Mouse (Mus musculus) layer of hippocampus, adult 9-11 months (tissue): ENCODE data around the gene Vwa5b2.

ENCODE experiments used
- DNase-seq: peaks from one replicate; pipeline ENCODE4 v3.0.0; 2022

Vwa5b2 gene

GRCm38 (mm10) chr16:20589366-20589938 lies at the start of gene Vwa5b2:
Gene Vwa5b2 (plus strand): TSS chr16:20589471.
- no peak for DNase-seq

GRCm38 (mm10) chr16:20539649-20540048 lies 49.6 kb upstream of the Vwa5b2 start:
- DNase-seq: no peak

- DNase-seq: no peak
These were observed 48.8 kb upstream of the Vwa5b2 start for GRCm38 (mm10) chr16:20540438-20540837.

GRCm38 (mm10) chr16:20545696-20546095 lies 43.6 kb upstream of the Vwa5b2 start:
- no peak for DNase-seq

GRCm38 (mm10) chr16:20547423-20547822 lies 41.8 kb upstream of the Vwa5b2 start:
- no peak for DNase-seq

- peak; percentile 99 for DNase-seq
These were observed 40.9 kb upstream of the Vwa5b2 start, which contains the start of gene Abcf3 for GRCm38 (mm10) chr16:20548096-20548948. Gene Abcf3 (plus strand): TSS chr16:20548577.

- DNase-seq: no peak
These were observed 40.1 kb upstream of the Vwa5b2 start for GRCm38 (mm10) chr16:20549161-20549560.

- DNase-seq: no peak
These were observed 37.6 kb upstream of the Vwa5b2 start for GRCm38 (mm10) chr16:20551691-20552090.

- DNase-seq: no peak
These were observed 36.7 kb upstream of the Vwa5b2 start for GRCm38 (mm10) chr16:20552594-20552993.

- DNase-seq: no peak
These were observed 34.3 kb upstream of the Vwa5b2 start for GRCm38 (mm10) chr16:20555000-20555399.

- no peak for DNase-seq
These were observed 31.9 kb upstream of the Vwa5b2 start for GRCm38 (mm10) chr16:20557381-20557780.

GRCm38 (mm10) chr16:20565075-20565474 lies 24.2 kb upstream of the Vwa5b2 start:
- no peak for DNase-seq

GRCm38 (mm10) chr16:20589939-20590679 lies 838 bp downstream of the Vwa5b2 start:
- peak; percentile 47 for DNase-seq

GRCm38 (mm10) chr16:20590680-20591038 lies 1.4 kb downstream of the Vwa5b2 start:
- DNase-seq: no peak

- no peak for DNase-seq
These were observed 1.9 kb downstream of the Vwa5b2 start for GRCm38 (mm10) chr16:20591076-20591705.

GRCm38 (mm10) chr16:20595060-20595673 lies 5.9 kb downstream of the Vwa5b2 start:
- no peak for DNase-seq

- DNase-seq: no peak
These were observed 6.5 kb downstream of the Vwa5b2 start for GRCm38 (mm10) chr16:20595737-20596136.

- no peak for DNase-seq
These were observed 7.6 kb downstream of the Vwa5b2 start for GRCm38 (mm10) chr16:20596687-20597441.

- DNase-seq: no peak
These were observed 11.2 kb downstream of the Vwa5b2 start for GRCm38 (mm10) chr16:20600511-20600910.

GRCm38 (mm10) chr16:20604705-20605104 lies 15.4 kb downstream of the Vwa5b2 start:
- DNase-seq: no peak

GRCm38 (mm10) chr16:20610501-20611356 lies 21.5 kb downstream of the Vwa5b2 start:
- DNase-seq: peak; percentile 59
